Comparison of ENCODE assay signal across 8 mouse cellular contexts in genomic region chr9:20959430-20959938, GRCm38 (mm10). TPM values are rescaled to one million over a fixed set of nuclear protein-coding genes. Genes with fewer than 3 reads are reported as not detected.
DNase-seq lines count a peak whose midpoint lies in the region; ATAC-seq and TF ChIP-seq lines count a peak whose summit lies in the region.

Gene Dnmt1, minus strand, starts transcription at chr9:20959888.

- H3K27me3 ChIP-seq in MEL (ENCODE audit: control insufficient read depth in 1 of 2, insufficient read depth in 2 of 2, low read length in 2 of 2): no peaks in the 10 kb centered on the region
- H3K27me3 ChIP-seq in forebrain, embryonic 15.5 days: no peaks in the 10 kb centered on the region
- H3K27me3 ChIP-seq in megakaryocyte, embryonic 14.5 days (replicated peaks): no peaks in the 10 kb centered on the region

- no peak for TF ChIP-seq POLR2A in MEL (IDR thresholded peaks at IDR 0.05; ENCODE audit: control insufficient read depth in 1 of 2, insufficient read depth in 1 of 2, low read depth in 1 of 2, low read length in 2 of 2, poor library complexity in 1 of 2)

- no peaks in the 10 kb centered on the region for H3K9me3 ChIP-seq in MEL (replicated peaks; ENCODE audit: insufficient read depth, low read length)
- no peaks in the 10 kb centered on the region for H3K9me3 ChIP-seq in forebrain, embryonic 15.5 days
- H3K9me3 ChIP-seq in megakaryocyte, embryonic 14.5 days: no peaks in the 10 kb centered on the region

- TF ChIP-seq EP300 in MEL (IDR thresholded peaks at IDR 0.05; ENCODE audit: low read depth in 1 of 2, low read length in 2 of 2): no peak

- H3K9ac ChIP-seq in MEL (ENCODE audit: control insufficient read depth, low read depth, low read length, poor library complexity, severe bottlenecking): no peak within 1 kb of the TSS
- H3K9ac ChIP-seq in forebrain, embryonic 15.5 days (replicated peaks): no peak within 1 kb of the TSS

- WGBS in forebrain, embryonic 15.5 days: 70% methylated on average over 2 of the region's 2 CpGs

- intact Hi-C loops in gastrocnemius, postnatal 14 days (cut with DNase I; ENCODE audit: low total_unique reads): loop anchor here (5.0 kb wide), 1 partner anchor 42 kb away; no protein-coding TSS in a partner anchor
- intact Hi-C loops in gastrocnemius, adult 2 months (cut with DNase I): no loop called here

- H3K79me2 ChIP-seq in MEL (ENCODE audit: control insufficient read depth, insufficient read depth, low read length, poor library complexity): no peaks in the 10 kb centered on the region

- DNase-seq in gastrocnemius, postnatal 14 days: no peak
- no peak for DNase-seq in gastrocnemius, adult 2 months
- DNase-seq in MEL (ENCODE audit: low read depth, low spot score): no peak
- no peak for DNase-seq in frontal cortex, postnatal 14 days (ENCODE audit: low spot score in 2 of 2)
- no peak for DNase-seq in cerebellum, adult 9-11 months

- H3K36me3 ChIP-seq in MEL (ENCODE audit: control insufficient read depth in 1 of 2, insufficient read depth in 2 of 2, low read length in 2 of 2): peaks cover 0 to 9% of the 10 kb centered on the region in 2 experiments; a peak in 2 of 4 replicates
- no peaks in the 10 kb centered on the region for H3K36me3 ChIP-seq in forebrain, embryonic 15.5 days
- peaks cover 14% of the 10 kb centered on the region for H3K36me3 ChIP-seq in megakaryocyte, embryonic 14.5 days (replicated peaks; ENCODE audit: low read length)

- ATAC-seq in forebrain, embryonic 15.5 days (replicated peaks): no peak
- ATAC-seq in inflammation-experienced regulatory T-cells, adult 6 months: no peak

- H3K4me1 ChIP-seq in MEL (ENCODE audit: control insufficient read depth in 1 of 2, insufficient read depth in 2 of 2, low read length in 2 of 2): peaks cover 0 to 13% of the 10 kb centered on the region in 2 experiments; a peak in 2 of 4 replicates
- H3K4me1 ChIP-seq in forebrain, embryonic 15.5 days: no peaks in the 10 kb centered on the region
- H3K4me1 ChIP-seq in megakaryocyte, embryonic 14.5 days: peaks cover 71% of the 10 kb centered on the region

- no peak for TF ChIP-seq CTCF in gastrocnemius, adult 2 months (IDR thresholded peaks at IDR 0.05)
- TF ChIP-seq CTCF in MEL (IDR thresholded peaks at IDR 0.05 in 2 of 3, conservative IDR thresholded peaks at IDR 0.05 in 1 of 3; ENCODE audit: control insufficient read depth in 1 of 3, insufficient read depth in 1 of 3, low read depth in 2 of 3, low read length in 3 of 3, poor library complexity in 1 of 3, severe bottlenecking in 1 of 3): no peak

- no peak within 1 kb of the TSS for H3K4me3 ChIP-seq in gastrocnemius, adult 2 months
- H3K4me3 ChIP-seq in MEL (ENCODE audit: control insufficient read depth in 1 of 2, insufficient read depth in 1 of 2, low read depth in 2 of 2, low read length in 2 of 2): no peak within 1 kb of the TSS
- no peak within 1 kb of the TSS for H3K4me3 ChIP-seq in forebrain, embryonic 15.5 days
- no peak within 1 kb of the TSS for H3K4me3 ChIP-seq in megakaryocyte, embryonic 14.5 days (replicated peaks)

- H3K4me2 ChIP-seq in forebrain, embryonic 15.5 days (replicated peaks): no peak within 1 kb of the TSS

- no peak within 1 kb of the TSS for H3K27ac ChIP-seq in gastrocnemius, adult 2 months
- no peak within 1 kb of the TSS for H3K27ac ChIP-seq in MEL (ENCODE audit: control insufficient read depth, low read depth, low read length)
- no peak within 1 kb of the TSS for H3K27ac ChIP-seq in forebrain, embryonic 15.5 days (replicated peaks)

- no peak for TF ChIP-seq RAD21 in MEL (IDR thresholded peaks at IDR 0.05; ENCODE audit: low read depth, low read length)

TF ChIP-seq in MEL, 35 proteins besides CTCF, POLR2A, EP300 and RAD21:
- TF ChIP-seq CHD2 (IDR thresholded peaks at IDR 0.05; ENCODE audit: low read length) (no peak), HCFC1 (IDR thresholded peaks at IDR 0.05; ENCODE audit: low read depth, low read length) (no peak), ZC3H11A (IDR thresholded peaks at IDR 0.05; ENCODE audit: low read depth, low read length) (no peak), BHLHE40 (IDR thresholded peaks at IDR 0.05; ENCODE audit: borderline replicate concordance, low read depth, low read length) (no peak), ZKSCAN1 (IDR thresholded peaks at IDR 0.05; ENCODE audit: low read depth, low read length) (no peak), POLR2AphosphoS2 (IDR thresholded peaks at IDR 0.05; ENCODE audit: low read length) (no peak), NELFE (IDR thresholded peaks at IDR 0.05; ENCODE audit: low read depth, low read length) (no peak)
TF ChIP-seq in MEL: peak in this region for 0.

RNA-seq across cellular contexts. Expression of gene Dnmt1, which starts in this region (rescaled TPM):
- 10 to 100 TPM; 11.6 to 12.8 TPM for total RNA-seq in gastrocnemius, postnatal 14 days (2021)
- 1 to 10 TPM; 5.2 to 7.9 TPM for total RNA-seq in gastrocnemius, adult 2 months (2021)
- total RNA-seq in MEL (2012; rRNA removed): 412 and 448 TPM in 2 replicates
- 1,000 to 10,000 TPM in 1 of 2 experiments, 100 to 1,000 TPM in 1; 681 to 1,953 TPM for polyA plus RNA-seq in MEL (2012; ENCODE audit: insufficient read depth in 1 of 2, insufficient read length in 2 of 2, low read depth in 1 of 2, low replicate concordance in 2 of 2, missing spikeins in 1 of 2)
- polyA plus RNA-seq in forebrain, embryonic 15.5 days (2015; fragmentation: Nextera tagmentation; extraction: Ambion mirVana): 80.0 and 84.6 TPM in 2 replicates
- polyA plus RNA-seq in inflammation-experienced regulatory T-cells, adult 6 months (2017; shearing (Covaris generic)): 10 to 100 TPM; 41.0 to 78.9 (median 43.9) TPM
- 31.3 and 39.8 TPM in 2 replicates for polyA plus RNA-seq in megakaryocyte, embryonic 14.5 days (2012; ENCODE audit: insufficient read depth, low replicate concordance)

Comparison
In these comparisons a context has a peak if more than half of its experiments do, and no peak if none do; other contexts are left out.
1. RNA of gene Dnmt1 (total RNA-seq): 412 to 448 TPM in MEL; 11.6 to 12.8 TPM in gastrocnemius, postnatal 14 days and 5.2 to 7.9 TPM in gastrocnemius, adult 2 months; every median in the first group is over 10 times any median in the second.